Mouse (Mus musculus) lung, embryonic 16.5 days (tissue): ENCODE measurements around the gene Fnip2. TPM values are rescaled to one million over a fixed set of nuclear protein-coding genes. Genes with fewer than 3 reads are reported as not detected.

Experiments
- ATAC-seq: fragments of 200-750 bp; cut with Nextera tagmentation; 2 replicates; pipeline ENCODE4 v1.8.0; 2017; ENCODE audit warnings: low read depth, mild to moderate bottlenecking, moderate library complexity
- H3K27ac ChIP-seq: fragments of 300-500 bp; sonication (generic); 2 replicates; pipeline ENCODE4 v1.5.1; 2014; ENCODE audit warnings: mild to moderate bottlenecking, control low read depth, low read length
- H3K27me3 ChIP-seq: fragments of 300-500 bp; sonication (generic); 2 replicates; pipeline ENCODE4 v1.6.1; 2014; ENCODE audit warnings: low read depth, low read length, mixed read lengths; ENCODE audit not compliant: control insufficient read depth, insufficient read depth
- H3K36me3 ChIP-seq: fragments of 300-500 bp; sonication (generic); 2 replicates; pipeline ENCODE4 v1.6.1; 2014; ENCODE audit warnings: low read length; ENCODE audit not compliant: control insufficient read depth, insufficient read depth
- H3K4me1 ChIP-seq: fragments of 300-500 bp; sonication (generic); replicated peaks from 2 replicates; pipeline ENCODE4 v1.6.1; 2014; ENCODE audit warnings: low read length, mixed read lengths; ENCODE audit not compliant: control insufficient read depth, insufficient read depth
- H3K4me2 ChIP-seq: fragments of 300-500 bp; sonication (generic); 2 replicates; pipeline ENCODE4 v1.6.1; 2014; ENCODE audit warnings: low read depth, low read length, control low read depth
- H3K4me3 ChIP-seq: fragments of 300-500 bp; sonication (generic); 2 replicates; pipeline ENCODE4 v1.5.1; 2014; ENCODE audit warnings: mild to moderate bottlenecking, low read length, control low read depth
- H3K9ac ChIP-seq: fragments of 300-500 bp; sonication (generic); 2 replicates; pipeline ENCODE4 v1.6.1; 2014; ENCODE audit warnings: low read length, control low read depth
- H3K9me3 ChIP-seq: fragments of 300-500 bp; sonication (generic); 2 replicates; pipeline ENCODE4 v1.6.1; 2016; ENCODE audit warnings: low read length; ENCODE audit not compliant: control insufficient read depth
- WGBS: fragments of 180-500 bp; shearing (Covaris S2); extraction: QIAGEN DNeasy Blood & Tissue Kit; methylation state at CpG from one replicate; pipeline ENCODE4 v1.1.7; 2014; 5-methylcytosine and 5-hydroxymethylcytosine counted together
- polyA plus RNA-seq: library from polyadenylated mRNA; unstranded; fragments of >200 nt; fragmentation: Nextera tagmentation; extraction: Ambion mirVana; gene quantifications from 2 replicates; pipeline ENCODE4 v1.2.1, GENCODE M21; 2015

The Fnip2 gene
- polyA plus RNA-seq, 1 experiment from 2014 or later, result 3.2 TPM

GRCm38 (mm10) chr3:79555061-79555460, 12.5 kb downstream of the Fnip2 start:
- H3K4me1 ChIP-seq, result peaks cover 9% of the 10 kb centered on the region
- H3K27ac ChIP-seq, result no peak overlapping the region
- WGBS, result 75% methylated on average over 6 of the region's 6 CpGs
- no peaks in the 10 kb centered on the region for H3K36me3 ChIP-seq
- no peaks in the 10 kb centered on the region for H3K9me3 ChIP-seq
- no peak overlapping the region for H3K4me2 ChIP-seq
- no peak overlapping the region for H3K9ac ChIP-seq
- no peak for ATAC-seq
- H3K4me3 ChIP-seq, result no peak overlapping the region
- no peaks in the 10 kb centered on the region for H3K27me3 ChIP-seq

GRCm38 (mm10) chr3:79553779-79554178, 13.8 kb downstream of the Fnip2 start:
- H3K4me3 ChIP-seq, result no peak overlapping the region
- no peak for ATAC-seq
- no peaks in the 10 kb centered on the region for H3K9me3 ChIP-seq
- no peaks in the 10 kb centered on the region for H3K36me3 ChIP-seq
- peaks cover 5% of the 10 kb centered on the region; the same call in 1 of the 2 replicates for H3K4me1 ChIP-seq
- no peak overlapping the region for H3K27ac ChIP-seq
- H3K27me3 ChIP-seq, result no peaks in the 10 kb centered on the region
- 86% methylated on average over 3 of the region's 3 CpGs for WGBS
- H3K9ac ChIP-seq, result no peak overlapping the region
- no peak overlapping the region for H3K4me2 ChIP-seq

GRCm38 (mm10) chr3:79551826-79552552, 15.6 kb downstream of the Fnip2 start:
- H3K27ac ChIP-seq, result no peak overlapping the region
- H3K4me2 ChIP-seq, result no peak overlapping the region
- H3K9me3 ChIP-seq, result no peaks in the 10 kb centered on the region
- H3K9ac ChIP-seq, result no peak overlapping the region
- 75% methylated on average over 9 of the region's 10 CpGs for whole genome bisulfite sequencing
- no peak overlapping the region for H3K4me3 ChIP-seq
- H3K36me3 ChIP-seq, result no peaks in the 10 kb centered on the region
- ATAC-seq, result no peak
- H3K4me1 ChIP-seq, result peaks cover 4% of the 10 kb centered on the region; the same call in 1 of the 2 replicates
- no peaks in the 10 kb centered on the region for H3K27me3 ChIP-seq

- no peaks in the 10 kb centered on the region for H3K9me3 ChIP-seq
- WGBS, result 89% methylated on average over 8 of the region's 8 CpGs
- no peak overlapping the region for H3K4me2 ChIP-seq
- H3K27me3 ChIP-seq, result no peaks in the 10 kb centered on the region
- H3K36me3 ChIP-seq, result no peaks in the 10 kb centered on the region
- H3K4me3 ChIP-seq, result no peak overlapping the region
- peaks cover 4% of the 10 kb centered on the region; the same call in 1 of the 2 replicates for H3K4me1 ChIP-seq
- no peak overlapping the region for H3K27ac ChIP-seq
- no peak overlapping the region for H3K9ac ChIP-seq
- ATAC-seq, result no peak
These were observed 17.7 kb downstream of the Fnip2 start for GRCm38 (mm10) chr3:79549751-79550393.

- Histone ChIP-seq H3K9me3 (no peaks in the 10 kb centered on the region), H3K27me3 (no peaks in the 10 kb centered on the region), H3K27ac (peak overlapping the region; percentile 15; the same call in 1 of the 2 replicates), H3K4me2 (no peak overlapping the region), H3K9ac (no peak overlapping the region), H3K4me3 (no peak overlapping the region), H3K4me1 (peaks cover 4% of the 10 kb centered on the region; the same call in 1 of the 2 replicates), H3K36me3 (no peaks in the 10 kb centered on the region)
- WGBS, result 68% methylated on average over 17 of the region's 17 CpGs
- peak; percentile 78 for ATAC-seq
These were observed 18.7 kb downstream of the Fnip2 start for GRCm38 (mm10) chr3:79548681-79549437.

- Histone ChIP-seq H3K4me1 (no peaks in the 10 kb centered on the region), H3K36me3 (no peaks in the 10 kb centered on the region), H3K27ac (no peak overlapping the region), H3K9ac (no peak overlapping the region), H3K4me2 (no peak overlapping the region), H3K27me3 (no peaks in the 10 kb centered on the region), H3K9me3 (no peaks in the 10 kb centered on the region), H3K4me3 (no peak overlapping the region)
- ATAC-seq, result no peak
- WGBS, result 23% methylated on average over 6 of the region's 6 CpGs
These were observed 25.0 kb downstream of the Fnip2 start for GRCm38 (mm10) chr3:79542585-79542984.

- Histone ChIP-seq H3K9ac (no peak overlapping the region), H3K4me2 (no peak overlapping the region), H3K36me3 (no peaks in the 10 kb centered on the region), H3K9me3 (no peaks in the 10 kb centered on the region), H3K27ac (no peak overlapping the region), H3K27me3 (no peaks in the 10 kb centered on the region), H3K4me1 (no peaks in the 10 kb centered on the region), H3K4me3 (no peak overlapping the region)
- no peak for ATAC-seq
These were observed 27.9 kb downstream of the Fnip2 start for GRCm38 (mm10) chr3:79539656-79540055.

GRCm38 (mm10) chr3:79539124-79539523, 28.5 kb downstream of the Fnip2 start:
- Histone ChIP-seq H3K4me2 (no peak overlapping the region), H3K9me3 (no peaks in the 10 kb centered on the region), H3K4me3 (no peak overlapping the region), H3K36me3 (no peaks in the 10 kb centered on the region), H3K27ac (no peak overlapping the region), H3K27me3 (no peaks in the 10 kb centered on the region), H3K4me1 (no peaks in the 10 kb centered on the region), H3K9ac (no peak overlapping the region)
- WGBS, result 83% methylated on average over 3 of the region's 3 CpGs
- no peak for ATAC-seq

- Histone ChIP-seq H3K9ac (no peak overlapping the region), H3K27ac (no peak overlapping the region), H3K4me3 (no peak overlapping the region), H3K4me2 (no peak overlapping the region), H3K9me3 (no peaks in the 10 kb centered on the region), H3K4me1 (no peaks in the 10 kb centered on the region), H3K36me3 (no peaks in the 10 kb centered on the region), H3K27me3 (no peaks in the 10 kb centered on the region)
- no peak for ATAC-seq
- WGBS, result 67% methylated on average over 3 of the region's 3 CpGs
These were observed 29.3 kb downstream of the Fnip2 start for GRCm38 (mm10) chr3:79538342-79538741.
